Mouse (Mus musculus) liver, embryonic 14.5 days (tissue): ENCODE measurements around the gene Slc5a12. TPM values are rescaled to one million over a fixed set of nuclear protein-coding genes. Genes with fewer than 3 reads are reported as not detected.

Experiments used
- ATAC-seq: fragments of 200-750 bp; cut with Nextera tagmentation; 2 replicates; pipeline ENCODE4 v1.8.0; 2017; ENCODE audit warnings: moderate number of reproducible peaks, mild to moderate bottlenecking, moderate library complexity; ENCODE audit not compliant: insufficient read depth
- DNase-seq, 3 experiments: peaks; one replicate each; pipeline ENCODE4 v3.0.0-alpha.2; 2012 to 2013; ENCODE audit warnings: low read depth in 3 of 3, low spot score in 3 of 3
- H3K27ac ChIP-seq: fragments of 300-500 bp; sonication (generic); 2 replicates; pipeline ENCODE4 v1.5.1; 2014; ENCODE audit warnings: moderate library complexity, mild to moderate bottlenecking, control low read depth, inconsistent platforms
- H3K27me3 ChIP-seq: fragments of 300-500 bp; sonication (generic); 2 replicates; pipeline ENCODE4 v1.6.1; 2014; ENCODE audit warnings: mild to moderate bottlenecking, low read length, moderate library complexity; ENCODE audit not compliant: control insufficient read depth, insufficient read depth
- H3K36me3 ChIP-seq: fragments of 300-500 bp; sonication (generic); replicated peaks from 2 replicates; pipeline ENCODE4 v1.6.1; 2014; ENCODE audit warnings: low read depth; ENCODE audit not compliant: control insufficient read depth, insufficient read depth
- H3K4me1 ChIP-seq, 2 experiments: fragments of 200-500 bp in 1 of 2; fragments of 300-500 bp in 1 of 2; sonication (generic) in 1 of 2; replicated peaks; 2 replicates each; pipeline ENCODE4 v1.6.1; 2012 to 2014; ENCODE audit warnings: antibody characterized with exemption in 1 of 2, inconsistent platforms in 1 of 2, low read length in 1 of 2; ENCODE audit not compliant: control insufficient read depth in 2 of 2, insufficient read depth in 2 of 2
- H3K4me2 ChIP-seq: fragments of 300-500 bp; sonication (generic); 2 replicates; pipeline ENCODE4 v1.6.1; 2014; ENCODE audit warnings: low read depth, mild to moderate bottlenecking, control low read depth, moderate library complexity
- H3K4me3 ChIP-seq, 2 experiments: fragments of 200-500 bp in 1 of 2; fragments of 300-500 bp in 1 of 2; sonication (generic) in 1 of 2; 2 replicates each; pipeline ENCODE4 v1.5.1; 2012 to 2014; ENCODE audit warnings: low read depth in 2 of 2, low read length in 2 of 2, mild to moderate bottlenecking in 2 of 2, control low read depth in 1 of 2, inconsistent platforms in 1 of 2, moderate library complexity in 1 of 2; ENCODE audit not compliant: insufficient read depth in 1 of 2
- H3K9ac ChIP-seq: fragments of 300-500 bp; sonication (generic); replicated peaks from 2 replicates; pipeline ENCODE4 v1.6.1; 2014; ENCODE audit warnings: mild to moderate bottlenecking, control low read depth, moderate library complexity
- H3K9me3 ChIP-seq: fragments of 300-500 bp; sonication (generic); 2 replicates; pipeline ENCODE4 v1.6.1; 2016; ENCODE audit warnings: low read length, mixed read lengths; ENCODE audit not compliant: control insufficient read depth
- CTCF ChIP-seq: IDR thresholded peaks from 2 replicates; pipeline ENCODE4 v1.5.1; 2016; ENCODE audit warnings: antibody characterized with exemption, low read depth, control low read depth
- EP300 ChIP-seq: IDR thresholded peaks from 2 replicates; pipeline ENCODE4 v1.6.1; 2016; ENCODE audit warnings: antibody characterized with exemption, low read depth
- WGBS: fragments of 180-500 bp; shearing (Covaris S2); extraction: QIAGEN DNeasy Blood & Tissue Kit; methylation state at CpG from one replicate; pipeline ENCODE4 v1.1.7; 2014; ENCODE audit not compliant: insufficient replicate concordance; 5-methylcytosine and 5-hydroxymethylcytosine counted together
- polyA plus RNA-seq, 2 experiments: library from polyadenylated mRNA; depleted of rRNA in 1 of 2; stranded (reverse) in 1 of 2; unstranded in 1 of 2; fragments of >200 nt; fragmentation: Nextera tagmentation in 1 of 2; extraction: Ambion mirVana in 1 of 2; gene quantifications; 2 replicates each; pipeline versions ENCODE4 v1.2.1 to v1.2.3; 2012 to 2014

The Slc5a12 gene
- polyA plus RNA-seq, 2 experiments: not detected

DNA sequence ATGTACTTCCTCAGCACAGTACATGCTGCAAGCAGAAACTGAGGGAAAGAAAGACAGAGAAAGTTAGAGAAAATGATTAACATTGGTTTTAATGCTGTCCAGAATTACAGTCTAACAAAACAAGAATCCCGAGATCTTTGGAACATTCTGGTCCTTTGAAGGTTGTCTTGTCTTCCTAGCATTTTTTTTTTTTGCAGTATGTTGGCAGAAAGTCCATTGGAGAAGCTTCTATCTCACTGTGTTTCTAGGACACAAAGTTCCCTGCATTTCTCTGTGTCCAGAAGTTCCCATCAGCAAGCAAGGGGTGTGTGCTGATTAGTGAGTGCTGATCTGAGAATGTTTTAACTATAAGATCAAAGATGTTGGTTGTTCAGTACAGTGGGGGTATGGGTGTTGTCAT, 7.1 kb upstream of the Slc5a12 start:
- 38% methylated on average over 1 of the region's 1 CpGs for WGBS
- Histone ChIP-seq H3K4me3 (no peak overlapping the region), H3K9ac (no peak overlapping the region), H3K36me3 (no peaks in the 10 kb centered on the region), H3K4me1 (no peaks in the 10 kb centered on the region), H3K4me2 (no peak overlapping the region), H3K9me3 (no peaks in the 10 kb centered on the region), H3K27ac (no peak overlapping the region), H3K27me3 (no peaks in the 10 kb centered on the region)
- TF ChIP-seq EP300: no peak
- TF ChIP-seq CTCF: no peak
- ATAC-seq (no peak), DNase-seq (no peak)

GRCm38 (mm10) chr2:110592276-110592675, 4.8 kb upstream of the Slc5a12 start:
- 54% methylated on average over 3 of the region's 3 CpGs for WGBS
- TF ChIP-seq EP300 (no peak), CTCF (no peak)
- no peak overlapping the region for H3K4me3 ChIP-seq
- no peaks in the 10 kb centered on the region for H3K36me3 ChIP-seq
- H3K9ac ChIP-seq: no peak overlapping the region
- no peak overlapping the region for H3K4me2 ChIP-seq
- no peak for DNase-seq
- no peaks in the 10 kb centered on the region for H3K27me3 ChIP-seq
- H3K9me3 ChIP-seq: no peaks in the 10 kb centered on the region
- no peaks in the 10 kb centered on the region for H3K4me1 ChIP-seq
- no peak for ATAC-seq
- H3K27ac ChIP-seq: no peak overlapping the region

GRCm38 (mm10) chr2:110644358-110644757, 47.3 kb downstream of the Slc5a12 start:
- Histone ChIP-seq H3K4me1 (no peaks in the 10 kb centered on the region), H3K27ac (no peak overlapping the region), H3K4me2 (no peak overlapping the region), H3K4me3 (no peak overlapping the region), H3K9ac (no peak overlapping the region), H3K36me3 (no peaks in the 10 kb centered on the region), H3K9me3 (no peaks in the 10 kb centered on the region), H3K27me3 (no peaks in the 10 kb centered on the region)
- TF ChIP-seq EP300 (no peak), CTCF (no peak)
- WGBS: 59% methylated on average over 1 of the region's 1 CpGs
- DNase-seq (no peak), ATAC-seq (no peak)

DNA sequence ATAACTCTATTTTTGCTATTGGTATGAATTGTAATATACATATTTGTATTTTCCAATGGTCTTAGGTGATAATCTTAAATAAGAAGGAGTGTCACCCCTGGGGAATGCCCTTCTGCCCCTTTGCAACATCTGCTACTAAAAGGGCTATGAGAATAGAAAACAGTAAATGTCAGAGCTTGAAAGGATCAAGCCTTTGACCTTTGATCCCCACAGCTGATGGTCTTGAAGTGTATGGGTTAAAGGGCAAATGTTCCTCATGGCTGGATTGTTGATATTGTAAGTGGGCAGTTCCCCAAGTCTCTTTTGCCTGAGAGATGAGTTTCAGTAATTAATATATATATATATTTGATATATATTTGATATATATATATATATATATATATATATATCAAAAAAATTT, 47.7 kb downstream of the Slc5a12 start:
- Histone ChIP-seq H3K27me3 (no peaks in the 10 kb centered on the region), H3K36me3 (no peaks in the 10 kb centered on the region), H3K4me2 (no peak overlapping the region), H3K4me1 (no peaks in the 10 kb centered on the region), H3K27ac (no peak overlapping the region), H3K9ac (no peak overlapping the region), H3K4me3 (no peak overlapping the region), H3K9me3 (no peaks in the 10 kb centered on the region)
- no peak for TF ChIP-seq EP300
- TF ChIP-seq CTCF: no peak
- DNase-seq: no peak
- no peak for ATAC-seq

DNA sequence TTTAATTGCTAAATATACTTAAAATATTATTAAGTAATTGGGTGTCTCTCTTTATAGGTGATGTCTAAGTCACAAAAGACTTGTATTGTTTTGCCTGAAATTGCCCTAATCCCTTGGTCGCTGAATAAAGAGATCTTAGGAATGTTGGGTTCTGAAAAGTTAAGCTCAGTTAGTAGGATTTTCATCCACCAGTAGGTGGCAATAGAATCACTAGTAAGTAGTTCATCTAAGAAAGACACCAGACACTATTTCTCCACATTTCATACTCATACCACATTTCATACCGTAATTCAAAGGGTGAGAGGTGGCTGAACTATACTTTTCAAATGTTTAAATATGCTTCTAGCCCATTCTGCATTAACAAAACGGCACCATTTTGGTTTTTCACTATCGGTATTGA, 66.2 kb downstream of the Slc5a12 start:
- DNase-seq: peak in 1 of 3 experiments; percentile 0
- 39% methylated on average over 4 of the region's 4 CpGs for WGBS
- Histone ChIP-seq H3K4me2 (no peak overlapping the region), H3K4me1 (no peaks in the 10 kb centered on the region), H3K4me3 (no peak overlapping the region), H3K9me3 (no peaks in the 10 kb centered on the region), H3K9ac (no peak overlapping the region), H3K27me3 (no peaks in the 10 kb centered on the region), H3K36me3 (no peaks in the 10 kb centered on the region), H3K27ac (no peak overlapping the region)
- ATAC-seq: no peak
- TF ChIP-seq EP300 (no peak), CTCF (peak; percentile 10; the same call in 1 of the 2 replicates)
